Mouse (Mus musculus) ovary, postnatal 14 days (tissue): Measurements from ENCODE around the gene Tmx1.

Experiments
- DNase-seq: peaks from one replicate; pipeline ENCODE4 v3.0.0; 2022; ENCODE audit warnings: low spot score

Gene Tmx1

DNA sequence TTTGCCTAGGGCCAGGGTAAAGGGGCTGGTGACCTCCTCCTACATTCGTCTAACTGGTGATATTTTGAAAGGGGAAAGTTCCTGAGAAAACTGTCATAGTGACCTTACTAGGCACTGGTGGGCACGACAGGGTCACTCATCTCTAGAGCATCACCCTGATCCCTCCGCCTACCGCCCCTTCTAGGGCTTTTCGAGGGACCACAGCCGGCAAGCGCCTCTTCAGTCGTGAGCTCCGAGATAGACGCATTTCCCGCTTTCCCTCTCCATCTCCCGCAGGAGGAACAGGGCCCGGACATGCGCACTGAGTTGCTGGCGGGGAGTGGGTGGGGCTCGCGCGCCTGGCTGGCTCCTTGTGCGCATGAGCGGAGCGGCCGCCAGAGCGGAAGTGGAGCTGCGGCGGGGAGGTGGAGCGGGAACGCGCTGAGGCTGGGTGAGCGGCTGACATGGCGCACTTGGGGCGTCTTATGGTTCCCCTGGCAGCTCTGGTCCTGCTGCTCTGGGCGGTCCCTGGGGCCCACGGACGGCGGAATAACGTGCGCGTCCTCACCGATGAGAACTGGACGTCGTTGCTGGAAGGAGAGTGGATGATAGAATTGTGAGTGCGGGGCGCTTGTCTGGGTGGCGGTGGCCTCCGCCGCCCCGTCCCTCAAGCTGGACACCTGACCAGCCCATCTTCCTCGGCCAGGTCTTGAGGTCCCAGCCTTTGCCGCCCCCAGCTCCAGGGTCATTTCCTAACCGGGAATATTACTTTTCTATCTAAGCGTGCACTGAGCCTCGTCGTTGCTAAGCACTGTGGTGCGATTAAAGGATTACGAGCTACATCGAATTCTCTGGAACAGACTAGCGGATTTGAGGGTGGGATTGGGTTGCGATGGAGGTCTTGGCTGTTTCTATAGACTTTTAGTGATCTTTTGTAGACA, at the start of gene Tmx1:
Tmx1 (plus strand) TSS at position 370 of the 920 bp plus-strand sequence.
- DNase-seq, result peak; percentile 98

DNA sequence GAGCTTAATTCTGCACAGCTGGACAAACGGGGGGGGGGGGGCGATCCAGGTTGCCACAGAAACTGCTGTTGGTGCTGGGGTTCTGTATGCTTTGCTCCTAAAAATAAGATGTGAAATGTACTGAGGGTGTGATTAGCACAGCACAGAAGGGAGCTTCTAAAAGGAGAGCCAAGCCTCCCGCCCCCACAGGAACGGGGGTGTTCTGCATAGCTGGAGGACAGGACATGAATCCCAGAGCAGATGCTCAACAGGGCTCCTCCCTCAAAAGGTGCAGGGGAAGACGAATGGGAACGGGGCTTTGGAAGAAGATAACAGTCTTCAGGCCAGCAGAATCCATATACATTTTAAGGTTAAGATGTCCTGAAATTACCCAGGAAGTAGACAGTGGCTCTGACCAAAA, 48.6 kb upstream of the Tmx1 start:
- DNase-seq, result no peak

DNA sequence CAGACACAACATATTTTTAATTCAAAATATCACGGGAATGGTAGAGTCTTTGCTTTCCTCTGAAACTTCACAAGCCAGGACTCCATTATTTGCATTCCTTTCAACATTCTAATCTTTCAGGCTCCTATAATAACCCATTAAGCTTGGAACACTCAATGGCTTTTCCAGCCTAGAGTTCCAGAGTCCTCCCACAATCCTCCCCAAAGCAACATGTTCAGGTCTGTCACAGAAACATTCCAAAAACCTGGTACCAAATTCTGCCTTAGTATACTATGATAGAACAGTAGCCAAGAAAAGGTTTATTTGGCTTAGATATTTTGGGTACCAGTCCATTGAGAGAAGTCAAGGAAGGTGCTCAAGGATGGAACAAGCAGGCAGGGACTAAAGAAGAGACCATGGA, 44.5 kb upstream of the Tmx1 start:
- no peak for DNase-seq

GRCm38 (mm10) chr12:70409600-70409999, 43.3 kb upstream of the Tmx1 start:
- no peak for DNase-seq

DNA sequence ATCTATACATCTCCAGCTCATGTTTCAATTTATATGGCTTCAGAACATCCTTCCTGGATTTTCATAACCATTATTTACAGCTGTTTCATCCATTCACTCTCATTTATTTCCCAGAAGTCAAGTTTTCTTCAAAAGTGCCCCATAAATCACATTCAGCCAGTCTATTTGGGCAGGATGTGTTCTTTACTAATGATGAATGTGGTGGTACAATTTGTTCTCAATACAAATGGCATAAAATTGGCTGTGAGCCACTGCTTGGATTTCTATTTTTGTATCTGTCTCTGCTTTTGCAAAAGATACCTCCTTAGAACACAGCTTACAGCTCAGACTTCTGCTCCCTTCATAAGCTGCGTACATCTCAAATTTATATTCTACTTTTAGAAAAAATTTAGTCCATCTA, 32.7 kb upstream of the Tmx1 start:
- no peak for DNase-seq

- no peak for DNase-seq
Measured at GRCm38 (mm10) chr12:70421028-70421427, 31.9 kb upstream of the Tmx1 start.

GRCm38 (mm10) chr12:70422322-70423118, 30.4 kb upstream of the Tmx1 start:
- DNase-seq, result no peak

DNA sequence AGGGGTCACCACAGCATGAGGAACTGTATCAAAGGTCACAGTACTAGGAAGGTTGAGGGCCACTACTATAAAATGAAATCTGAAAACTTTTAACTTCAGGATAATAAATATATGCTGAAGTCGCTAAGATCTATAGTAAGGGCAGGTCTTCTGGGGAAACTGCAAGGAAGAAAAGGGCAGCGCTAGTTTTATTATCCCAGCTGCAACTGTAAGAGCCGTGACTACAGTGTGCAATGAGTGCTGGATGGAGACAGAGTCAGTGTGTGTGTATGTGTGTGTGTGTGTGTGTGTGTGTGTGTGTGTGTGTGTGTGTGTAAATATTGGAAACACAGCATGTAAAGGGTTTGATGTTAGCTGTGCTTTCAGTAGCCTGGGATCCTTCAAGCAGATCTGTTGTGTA, 25.0 kb upstream of the Tmx1 start:
- no peak for DNase-seq

DNA sequence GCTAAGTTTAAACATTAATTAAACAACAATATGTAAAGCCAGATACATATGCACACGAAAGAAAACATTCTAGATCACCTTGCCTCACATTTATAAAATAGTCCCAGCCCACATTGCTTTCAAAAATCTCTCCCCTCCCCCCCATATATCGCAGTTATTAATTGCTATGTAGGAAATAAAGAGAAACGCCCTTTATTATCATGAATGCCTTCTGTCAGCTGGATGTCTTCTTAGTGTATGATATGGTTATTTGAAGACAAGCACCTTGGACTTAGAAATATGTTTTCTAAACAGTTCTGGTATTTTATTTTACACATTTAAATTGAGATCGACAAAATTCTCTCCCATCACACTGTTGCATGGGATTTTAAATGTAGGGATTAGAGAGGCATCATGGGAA, 23.3 kb upstream of the Tmx1 start:
- DNase-seq, result no peak

DNA sequence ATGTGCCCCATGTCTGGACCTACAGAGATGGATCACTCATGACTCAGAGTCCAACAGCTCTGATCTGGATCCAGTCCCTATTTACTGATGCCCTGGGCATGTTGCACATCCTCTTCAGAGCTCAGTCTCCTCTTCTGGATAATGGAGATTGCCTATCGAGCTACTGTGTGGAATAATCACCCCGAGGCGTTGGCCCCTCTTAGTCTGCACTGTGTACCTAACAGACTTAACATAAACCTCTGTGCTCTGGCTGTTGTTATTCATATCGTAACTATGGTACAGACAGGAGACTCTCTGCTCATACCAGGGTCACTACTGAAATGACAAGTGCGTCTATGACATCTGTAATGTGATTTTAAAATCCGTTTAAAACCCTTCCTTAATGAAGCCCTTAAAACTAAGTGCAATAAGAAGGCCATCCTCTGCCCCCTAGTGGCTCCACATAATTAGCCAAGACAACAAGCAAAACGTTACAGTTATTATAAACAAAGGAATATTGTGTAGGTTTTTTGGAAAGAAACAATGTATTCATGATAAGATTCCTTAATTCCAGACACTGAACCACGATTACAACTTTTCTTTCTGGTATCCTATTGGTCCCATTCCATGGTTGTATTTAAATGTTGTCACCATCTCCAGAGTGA, 22.5 kb upstream of the Tmx1 start:
- DNase-seq, result peak; percentile 43

GRCm38 (mm10) chr12:70431428-70431827, 21.5 kb upstream of the Tmx1 start:
- no peak for DNase-seq

GRCm38 (mm10) chr12:70449961-70450360, 2.9 kb upstream of the Tmx1 start:
- DNase-seq, result no peak

DNA sequence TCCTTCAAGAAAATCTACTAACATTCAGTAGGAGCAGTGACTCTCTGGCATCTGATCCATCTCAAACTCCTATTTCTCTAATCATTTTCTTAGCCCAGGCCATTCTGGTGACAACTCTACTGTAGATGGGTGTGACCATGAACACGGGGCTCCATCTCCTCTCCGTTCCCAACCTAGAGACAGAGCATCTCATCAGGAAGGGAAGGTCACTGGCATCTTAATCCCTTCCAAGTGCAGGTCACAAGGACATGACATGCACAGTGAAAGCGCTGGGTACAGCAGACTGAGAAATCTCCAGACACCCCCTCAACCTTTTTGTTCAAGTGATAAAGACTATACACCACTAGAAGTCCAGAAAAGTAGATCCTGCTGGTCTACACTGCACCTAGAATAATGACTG, 1.4 kb upstream of the Tmx1 start:
- no peak for DNase-seq

- no peak for DNase-seq
Measured at GRCm38 (mm10) chr12:70452143-70452542, 752 bp upstream of the Tmx1 start.

DNA sequence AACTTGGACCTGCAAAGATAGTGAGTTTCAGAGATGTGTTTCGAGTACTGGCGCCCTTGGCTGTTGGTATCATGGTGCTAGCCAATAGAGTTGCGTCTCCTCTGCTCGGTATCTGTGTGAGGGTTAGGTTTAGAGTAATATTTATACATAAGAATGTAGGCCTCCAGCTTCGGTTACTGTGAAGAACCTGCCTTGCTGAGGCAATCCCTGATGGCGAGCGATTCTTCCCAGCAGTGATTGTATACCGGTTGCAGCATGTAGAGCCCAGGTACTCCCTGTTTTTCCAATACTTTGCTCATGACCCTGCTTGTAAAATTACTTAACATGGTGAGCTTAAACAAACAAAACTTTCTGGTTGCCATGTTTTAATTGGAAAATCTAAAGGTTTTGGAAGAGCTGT, 2.3 kb downstream of the Tmx1 start:
- DNase-seq, result no peak

GRCm38 (mm10) chr12:70459546-70459945, 6.7 kb downstream of the Tmx1 start:
- DNase-seq, result no peak

- DNase-seq, result no peak
Measured at GRCm38 (mm10) chr12:70464016-70464415, 11.1 kb downstream of the Tmx1 start.

DNA sequence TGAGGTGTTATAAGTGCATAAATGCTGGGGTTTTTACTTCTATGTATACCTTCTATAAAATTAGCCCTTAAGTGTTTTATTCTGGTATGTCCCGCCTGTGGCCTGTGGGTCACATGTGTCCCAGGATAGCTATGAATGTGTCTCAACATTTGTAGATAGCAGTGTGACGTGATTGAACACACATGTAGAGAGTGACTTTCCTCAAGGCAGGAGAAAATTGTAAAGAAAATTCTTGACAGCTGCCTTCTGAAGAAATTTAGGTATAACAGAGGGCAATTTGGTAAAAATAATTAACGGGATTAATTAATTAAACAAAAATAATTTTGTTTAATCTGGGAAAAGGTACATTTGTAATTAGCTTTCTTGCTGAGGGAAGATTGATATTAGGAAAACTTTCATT, 22.4 kb downstream of the Tmx1 start:
- no peak for DNase-seq

- DNase-seq, result no peak
Measured at GRCm38 (mm10) chr12:70476884-70477576, 24.1 kb downstream of the Tmx1 start.

DNA sequence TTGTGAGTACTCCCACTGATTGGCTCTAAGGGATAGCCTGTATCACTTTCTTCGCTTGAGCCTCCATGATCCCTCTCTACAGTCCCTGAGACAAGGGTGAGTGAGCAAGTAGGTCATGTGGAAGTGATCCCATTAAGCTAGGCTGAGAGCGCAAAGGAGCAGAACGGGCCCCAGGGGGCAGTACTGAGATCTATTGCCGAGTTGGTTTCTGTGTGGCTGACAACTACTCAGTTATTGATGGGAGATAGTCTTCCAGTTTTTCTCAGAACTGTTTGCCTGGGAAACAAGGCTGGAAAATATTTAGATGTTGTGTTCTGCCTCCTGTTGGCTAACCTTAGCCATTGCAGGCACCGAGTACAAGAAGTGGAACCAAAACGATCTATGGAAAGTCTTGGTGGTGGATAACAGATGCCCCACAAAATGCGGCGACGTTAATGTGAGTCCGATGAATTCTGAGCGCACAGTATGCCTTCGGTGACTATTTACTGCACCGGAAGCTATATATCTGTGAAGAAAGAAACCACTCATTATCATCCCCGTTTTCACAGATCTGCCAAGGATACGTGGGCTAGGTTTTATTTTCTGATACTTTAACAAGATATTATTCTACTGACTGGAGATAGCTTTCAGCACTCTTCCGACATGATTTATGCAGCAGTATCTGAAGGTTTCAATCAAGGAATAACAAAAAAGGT, 24.8 kb downstream of the Tmx1 start:
- no peak for DNase-seq

- DNase-seq, result no peak
Measured at GRCm38 (mm10) chr12:70485956-70486355, 33.1 kb downstream of the Tmx1 start.
